Mouse (Mus musculus): ENCODE data around the gene Vmn1r60. TPM values are rescaled to one million over a fixed set of nuclear protein-coding genes. Genes with fewer than 3 reads are reported as not detected.
"Not testable (repeated sequence)": the region's sequence is repeated elsewhere in the genome, so short reads cannot be mapped to it uniquely, and the experiment has no call there.

Vmn1r60 gene
- not detected in 2 replicates for polyA plus RNA-seq (2012; ENCODE audit: insufficient read depth, low replicate concordance)

- not testable (repeated sequence) for H3K4me1 ChIP-seq; H3K36me3 ChIP-seq (replicated peaks; ENCODE audit: low read length); H3K4me3 ChIP-seq (replicated peaks); H3K9me3 ChIP-seq; H3K27me3 ChIP-seq (replicated peaks)
Observed at GRCm38 (mm10) chr7:5547217-5547616, at the start of gene Vmn1r60. Gene Vmn1r60 (minus strand): TSS chr7:5547317.

DNA sequence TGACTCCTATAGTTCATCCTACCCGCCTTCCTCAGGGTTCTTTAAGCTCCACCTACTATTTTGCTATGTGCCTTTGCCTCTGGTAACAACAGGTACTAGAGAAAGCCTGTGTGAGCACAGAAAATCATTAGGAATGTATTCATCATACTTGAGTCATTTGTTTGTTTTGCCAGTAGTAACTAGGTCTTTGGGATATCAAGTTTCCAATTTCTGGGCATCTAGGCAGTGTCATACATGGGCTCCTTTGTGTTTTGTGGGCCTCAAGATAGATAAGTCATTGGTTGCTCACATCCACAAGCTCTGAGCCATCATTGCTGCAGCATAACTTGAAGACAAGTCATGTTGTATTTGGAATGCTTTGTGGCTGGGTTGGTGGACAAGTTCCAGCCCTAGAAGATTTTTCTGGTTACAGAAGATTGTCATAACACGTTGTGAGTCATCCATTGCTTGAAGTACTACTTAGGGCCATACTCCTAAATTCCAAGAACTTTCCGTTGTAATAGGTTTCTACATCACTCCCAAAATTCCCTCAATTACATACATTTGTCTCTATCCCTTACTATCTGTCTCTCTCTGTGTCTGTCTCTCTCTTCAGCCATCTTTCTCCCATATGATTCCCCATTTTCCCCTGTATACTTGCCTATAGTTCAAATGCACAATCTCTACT, 6.2 kb downstream of the Vmn1r60 start:
- not testable (repeated sequence) for H3K4me3 ChIP-seq (replicated peaks); H3K36me3 ChIP-seq (replicated peaks; ENCODE audit: low read length); H3K4me1 ChIP-seq; H3K27me3 ChIP-seq (replicated peaks); H3K9me3 ChIP-seq

DNA sequence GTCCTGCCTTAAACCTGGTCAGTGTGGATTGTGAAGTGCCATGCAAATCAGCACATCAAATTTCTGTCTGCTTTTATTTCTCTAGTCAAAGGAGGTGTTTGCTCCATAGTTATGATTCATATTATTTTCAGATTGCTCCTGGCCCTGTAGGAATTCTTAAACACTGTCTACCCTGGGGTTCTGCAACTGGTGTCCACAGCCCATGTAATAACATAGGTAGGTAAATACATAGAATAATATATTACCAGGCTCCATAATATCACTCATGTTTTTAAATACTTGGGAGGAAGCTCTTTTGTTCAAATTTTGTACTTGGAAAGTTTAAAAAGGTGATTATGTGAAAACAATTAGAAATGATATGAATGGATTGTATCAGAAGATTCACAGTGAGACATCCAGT, 53.3 kb downstream of the Vmn1r60 start, which contains the start of gene Vmn2r28:
Gene Vmn2r28, minus strand, starts transcription at position 101 of the 400 bp plus-strand sequence.
- H3K27me3 ChIP-seq (replicated peaks); H3K4me1 ChIP-seq; H3K4me3 ChIP-seq (replicated peaks); H3K36me3 ChIP-seq (replicated peaks; ENCODE audit: low read length); H3K9me3 ChIP-seq: not testable (repeated sequence)

Other genes with a start within 250 kb of the Vmn1r60 start
- not detected in 2 replicates for gene Gm5065, start 196.8 kb downstream of the Vmn1r60 start, polyA plus RNA-seq (2012; ENCODE audit: insufficient read depth, low replicate concordance)
- not detected in 2 replicates for gene Nlrp2, start 196.3 kb downstream of the Vmn1r60 start, polyA plus RNA-seq (2012; ENCODE audit: insufficient read depth, low replicate concordance)
- gene Vmn1r58, start 133.9 kb downstream of the Vmn1r60 start, polyA plus RNA-seq (2012; ENCODE audit: insufficient read depth, low replicate concordance), result 0.31 TPM in 1 of 2 replicates, not detected in the other
- not detected in 2 replicates for gene Vmn1r59, start 90.5 kb downstream of the Vmn1r60 start, polyA plus RNA-seq (2012; ENCODE audit: insufficient read depth, low replicate concordance)
- gene Vmn2r28, start 53.4 kb downstream of the Vmn1r60 start, polyA plus RNA-seq (2012; ENCODE audit: insufficient read depth, low replicate concordance), result 0.65 TPM in 1 of 2 replicates, not detected in the other
- not detected in 2 replicates for gene Vmn1r61, start 66.0 kb upstream of the Vmn1r60 start, polyA plus RNA-seq (2012; ENCODE audit: insufficient read depth, low replicate concordance)
- gene Vmn1r62, start 126.3 kb upstream of the Vmn1r60 start, polyA plus RNA-seq (2012; ENCODE audit: insufficient read depth, low replicate concordance), result not detected in 2 replicates